ENCODE assay signal across 9 mouse cellular contexts in genomic region chr1:88211812-88212211, GRCm38 (mm10). TPM values are rescaled to one million over a fixed set of nuclear protein-coding genes. Genes with fewer than 3 reads are reported as not detected.
DNase-seq lines count a peak whose midpoint lies in the region; ATAC-seq and TF ChIP-seq lines count a peak whose summit lies in the region.
"Had no signal": no experiment of that assay in that cellular context is flagged by ENCODE, and none has a peak within 500 bp of the region (broad histone marks: within the 10 kb centered on the region; RNA-seq: fewer than 3 reads in every experiment).

Gene Ugt1a1 (plus strand): TSS chr1:88211959.

- TF ChIP-seq CTCF in forebrain, postnatal 0 days (IDR thresholded peaks at IDR 0.05; ENCODE audit: low read depth), result no peak
- TF ChIP-seq CTCF in MEL (IDR thresholded peaks at IDR 0.05 in 2 of 3, conservative IDR thresholded peaks at IDR 0.05 in 1 of 3; ENCODE audit: control insufficient read depth in 1 of 3, insufficient read depth in 1 of 3, low read depth in 2 of 3, low read length in 3 of 3, poor library complexity in 1 of 3, severe bottlenecking in 1 of 3), result no peak

- H3K4me2 ChIP-seq in forebrain, embryonic 11.5 days (ENCODE audit: low read depth, low read length, severe bottlenecking), result no peak within 1 kb of the TSS
- H3K4me2 ChIP-seq in forebrain, postnatal 0 days (ENCODE audit: low read depth), result no peak within 1 kb of the TSS
- H3K4me2 ChIP-seq in intestine, embryonic 14.5 days (ENCODE audit: low read length), result no peak within 1 kb of the TSS

- TF ChIP-seq RAD21 in MEL (IDR thresholded peaks at IDR 0.05; ENCODE audit: low read depth, low read length), result no peak

- no peaks in the 10 kb centered on the region for H3K27me3 ChIP-seq in forebrain, embryonic 11.5 days (ENCODE audit: control insufficient read depth, insufficient read depth, low read length)
- H3K27me3 ChIP-seq in forebrain, postnatal 0 days (ENCODE audit: insufficient read depth, low read length), result no peaks in the 10 kb centered on the region
- H3K27me3 ChIP-seq in MEL (ENCODE audit: control insufficient read depth in 1 of 2, insufficient read depth in 2 of 2, low read length in 2 of 2), result no peaks in the 10 kb centered on the region
- no peaks in the 10 kb centered on the region for H3K27me3 ChIP-seq in intestine, embryonic 14.5 days (replicated peaks; ENCODE audit: control insufficient read depth, insufficient read depth, low read length)
- H3K27me3 ChIP-seq in midbrain, embryonic 10.5 days (ENCODE audit: low read depth, poor library complexity, severe bottlenecking), result peaks cover 8% of the 10 kb centered on the region; the same call in 1 of the 2 replicates

- 68% methylated on average over 8 of the region's 8 CpGs for WGBS in forebrain, embryonic 11.5 days
- 72% methylated on average over 8 of the region's 8 CpGs for WGBS in forebrain, postnatal 0 days
- 67% methylated on average over 8 of the region's 8 CpGs for WGBS in intestine, embryonic 14.5 days
- 71% methylated on average over 8 of the region's 8 CpGs for WGBS in midbrain, embryonic 10.5 days

- no peaks in the 10 kb centered on the region for H3K4me1 ChIP-seq in forebrain, embryonic 11.5 days (replicated peaks; ENCODE audit: control insufficient read depth, insufficient read depth, low read length)
- H3K4me1 ChIP-seq in forebrain, postnatal 0 days (ENCODE audit: insufficient read depth), result no peaks in the 10 kb centered on the region
- H3K4me1 ChIP-seq in MEL (ENCODE audit: control insufficient read depth in 1 of 2, insufficient read depth in 2 of 2, low read length in 2 of 2), result no peaks in the 10 kb centered on the region
- no peaks in the 10 kb centered on the region for H3K4me1 ChIP-seq in intestine, embryonic 14.5 days (replicated peaks; ENCODE audit: control insufficient read depth, insufficient read depth, low read length)
- H3K4me1 ChIP-seq in midbrain, embryonic 10.5 days, result no peaks in the 10 kb centered on the region

- no peak for TF ChIP-seq EP300 in MEL (IDR thresholded peaks at IDR 0.05; ENCODE audit: low read depth in 1 of 2, low read length in 2 of 2)

- no peak for TF ChIP-seq POLR2A in MEL (IDR thresholded peaks at IDR 0.05; ENCODE audit: control insufficient read depth in 1 of 2, insufficient read depth in 1 of 2, low read depth in 1 of 2, low read length in 2 of 2, poor library complexity in 1 of 2)

- H3K79me2 ChIP-seq in MEL (ENCODE audit: control insufficient read depth, insufficient read depth, low read length, poor library complexity), result no peaks in the 10 kb centered on the region

- 0 out of 2 replicates have a peak, but pooled peaks have one; percentile 4 for ATAC-seq in forebrain, embryonic 11.5 days (replicated peaks; ENCODE audit: low FRiP score)
- ATAC-seq in forebrain, postnatal 0 days, result no peak
- ATAC-seq in intestine, embryonic 14.5 days (replicated peaks; ENCODE audit: low FRiP score, low TSS enrichment, low read depth), result peak; percentile 14
- no peak for ATAC-seq in activated CD4-positive, CD25-positive, alpha-beta regulatory T cell, adult 4 months

- H3K27ac ChIP-seq in forebrain, embryonic 11.5 days (ENCODE audit: low read depth, low read length), result no peak within 1 kb of the TSS
- H3K27ac ChIP-seq in forebrain, postnatal 0 days (ENCODE audit: low read depth, low read length), result no peak within 1 kb of the TSS
- H3K27ac ChIP-seq in MEL (ENCODE audit: control insufficient read depth, low read depth, low read length), result no peak within 1 kb of the TSS
- no peak within 1 kb of the TSS for H3K27ac ChIP-seq in intestine, embryonic 14.5 days (ENCODE audit: low read depth)
- no peak within 1 kb of the TSS for H3K27ac ChIP-seq in midbrain, embryonic 10.5 days (replicated peaks)

- DNase-seq in forebrain, embryonic 11.5 days (ENCODE audit: low spot score), result peak; percentile 59
- no peak for DNase-seq in forebrain, postnatal 0 days
- peak; percentile 4 for DNase-seq in MEL (ENCODE audit: low read depth, low spot score)
- DNase-seq in intestine, embryonic 14.5 days (ENCODE audit: low spot score), result peak; percentile 65
- peak; percentile 20 for DNase-seq in midbrain, embryonic 10.5 days (ENCODE audit: low spot score)
- DNase-seq in frontal cortex, postnatal 25 days (ENCODE audit: low spot score in 2 of 2), result no peak
- DNase-seq in left cerebral cortex, postnatal 25 days (ENCODE audit: low spot score in 2 of 2), result no peak

- H3K9ac ChIP-seq in forebrain, embryonic 11.5 days (ENCODE audit: low read length), result no peak within 1 kb of the TSS
- no peak within 1 kb of the TSS for H3K9ac ChIP-seq in forebrain, postnatal 0 days
- H3K9ac ChIP-seq in MEL (ENCODE audit: control insufficient read depth, low read depth, low read length, poor library complexity, severe bottlenecking), result no peak within 1 kb of the TSS
- no peak within 1 kb of the TSS for H3K9ac ChIP-seq in intestine, embryonic 14.5 days (ENCODE audit: low read length)

- no peaks in the 10 kb centered on the region for H3K36me3 ChIP-seq in forebrain, embryonic 11.5 days (ENCODE audit: control insufficient read depth, insufficient read depth, low read length)
- no peaks in the 10 kb centered on the region for H3K36me3 ChIP-seq in forebrain, postnatal 0 days (ENCODE audit: insufficient read depth)
- peaks cover 0 to 4% of the 10 kb centered on the region in 2 experiments; a peak in 2 of 4 replicates for H3K36me3 ChIP-seq in MEL (ENCODE audit: control insufficient read depth in 1 of 2, insufficient read depth in 2 of 2, low read length in 2 of 2)
- H3K36me3 ChIP-seq in intestine, embryonic 14.5 days (ENCODE audit: control insufficient read depth, insufficient read depth, low read length), result no peaks in the 10 kb centered on the region
- no peaks in the 10 kb centered on the region for H3K36me3 ChIP-seq in midbrain, embryonic 10.5 days
- H3K36me3 ChIP-seq: G1E had no signal

- intact Hi-C loops in left cerebral cortex, postnatal 25 days (cut with DNase I), result no loop called here

- H3K4me3 ChIP-seq in forebrain, embryonic 11.5 days (ENCODE audit: low read depth, low read length), result no peak within 1 kb of the TSS
- no peak within 1 kb of the TSS for H3K4me3 ChIP-seq in forebrain, postnatal 0 days (ENCODE audit: low read depth, low read length)
- no peak within 1 kb of the TSS for H3K4me3 ChIP-seq in MEL (ENCODE audit: control insufficient read depth in 1 of 2, insufficient read depth in 1 of 2, low read depth in 2 of 2, low read length in 2 of 2)
- no peak within 1 kb of the TSS for H3K4me3 ChIP-seq in intestine, embryonic 14.5 days (ENCODE audit: low read depth, low read length)
- no peak within 1 kb of the TSS for H3K4me3 ChIP-seq in midbrain, embryonic 10.5 days

- peaks cover 51% of the 10 kb centered on the region for H3K9me3 ChIP-seq in forebrain, embryonic 11.5 days (ENCODE audit: control insufficient read depth, low read length)
- peaks cover 54% of the 10 kb centered on the region for H3K9me3 ChIP-seq in forebrain, postnatal 0 days (ENCODE audit: low read length)
- H3K9me3 ChIP-seq in MEL (replicated peaks; ENCODE audit: insufficient read depth, low read length), result no peaks in the 10 kb centered on the region
- H3K9me3 ChIP-seq in intestine, embryonic 14.5 days (ENCODE audit: control insufficient read depth, low read length), result peaks cover 46% of the 10 kb centered on the region
- H3K9me3 ChIP-seq in midbrain, embryonic 10.5 days (replicated peaks), result peaks cover 3% of the 10 kb centered on the region
- H3K9me3 ChIP-seq: G1E had no signal

TF ChIP-seq in MEL, 35 proteins besides CTCF, POLR2A, EP300 and RAD21:
- TF ChIP-seq ZNF384 (IDR thresholded peaks at IDR 0.05; ENCODE audit: low read depth, low read length) (no peak), MYB (IDR thresholded peaks at IDR 0.05; ENCODE audit: low read depth, low read length) (no peak), ELF1 (IDR thresholded peaks at IDR 0.05; ENCODE audit: low read depth, low read length) (no peak), CHD1 (IDR thresholded peaks at IDR 0.05; ENCODE audit: low read depth, low read length) (no peak), MEF2A (IDR thresholded peaks at IDR 0.05; ENCODE audit: extremely low read depth, insufficient replicate concordance, low read depth, low read length, poor library complexity, severe bottlenecking) (no peak)

RNA-seq across cellular contexts. Expression of gene Ugt1a1, which starts in this region (rescaled TPM):
- polyA plus RNA-seq in forebrain, embryonic 11.5 days (2014; fragmentation: Nextera tagmentation; extraction: Ambion mirVana), result not detected in 2 replicates
- 0.14 TPM in 1 of 2 replicates, not detected in the other for total RNA-seq in forebrain, postnatal 0 days (2014; rRNA removed)
- polyA plus RNA-seq in forebrain, postnatal 0 days (2015; fragmentation: Nextera tagmentation; extraction: Ambion mirVana), result not detected in 2 replicates
- not detected in 2 replicates for total RNA-seq in MEL (2012; rRNA removed)
- polyA plus RNA-seq in MEL (2012; ENCODE audit: insufficient read depth in 1 of 2, insufficient read length in 2 of 2, low read depth in 1 of 2, low replicate concordance in 2 of 2, missing spikeins in 1 of 2), result not detected
- polyA plus RNA-seq in intestine, embryonic 14.5 days (2014; fragmentation: Nextera tagmentation; extraction: Ambion mirVana), result 1.9 and 3.3 TPM in 2 replicates
- polyA plus RNA-seq in midbrain, embryonic 10.5 days (2016; fragmentation: Nextera tagmentation; extraction: Ambion mirVana), result not detected in 2 replicates
- polyA plus RNA-seq in activated CD4-positive, CD25-positive, alpha-beta regulatory T cell, adult 4 months (2017; shearing (Covaris generic)), result not detected
- not detected for total RNA-seq in left cerebral cortex, postnatal 25 days (2021)
- polyA plus RNA-seq: G1E had no signal

Comparison
In these comparisons a context has a peak if more than half of its experiments do, and no peak if none do; other contexts are left out.
1. Peak in DNase-seq and ATAC-seq in forebrain, embryonic 11.5 days; RNA of the gene not detected or under 1 TPM.
2. Peak in DNase-seq in MEL; RNA of the gene not detected or under 1 TPM.
3. Peak in DNase-seq in midbrain, embryonic 10.5 days; RNA of the gene not detected or under 1 TPM.